Mouse (Mus musculus) brain, embryonic 14.5 days (tissue): ENCODE results near the gene Kdelr2.

Experiments
- CTCF ChIP-seq: fragments of 200-500 bp; IDR thresholded peaks from 2 replicates; pipeline ENCODE4 v1.5.1; 2012; ENCODE audit warnings: inconsistent platforms, mild to moderate bottlenecking, moderate library complexity, borderline replicate concordance; ENCODE audit not compliant: insufficient read depth, insufficient read length; ENCODE audit errors: extremely low read depth
- POLR2A ChIP-seq: fragments of 200-500 bp; IDR thresholded peaks from 2 replicates; pipeline ENCODE4 v1.6.1; 2012; ENCODE audit warnings: mild to moderate bottlenecking, inconsistent platforms, borderline replicate concordance; ENCODE audit not compliant: poor library complexity, insufficient read depth, insufficient read length, severe bottlenecking; ENCODE audit errors: extremely low read depth

GRCm38 (mm10) chr5:143466891-143467669 is 63.4 kb downstream of the Kdelr2 start:
- TF ChIP-seq CTCF (no peak), POLR2A (no peak)
